Mouse (Mus musculus) C2C12 (cell line): ENCODE results near the gene Bphl.

Source experiments
- MYOD1 ChIP-seq: IDR thresholded peaks from one replicate; pipeline ENCODE4 v1.6.1; 2011; ENCODE audit warnings: low read depth; ENCODE audit not compliant: control insufficient read depth, insufficient read length
- USF1 ChIP-seq: IDR thresholded peaks from one replicate; pipeline ENCODE4 v1.6.1; 2011; ENCODE audit warnings: low read depth, mild to moderate bottlenecking, control low read depth, moderate library complexity

GRCm38 (mm10) chr13:34002058-34003006, 35.1 kb upstream of the Bphl start, which contains the start of the genes Ripk1 and Serpinb6a:
- TF ChIP-seq MYOD1, result no peak
- no peak for TF ChIP-seq USF1
